Mouse (Mus musculus): ENCODE measurements around the gene Asic1.
A peak's percentile ranks its signal among the peaks of the same experiment; 100 is the strongest.
"Not testable (repeated sequence)": the region's sequence is repeated elsewhere in the genome, so short reads cannot be mapped to it uniquely, and the experiment has no call there.

Gene Asic1

GRCm38 (mm10) chr15:99723120-99723514, 52.9 kb downstream of the Asic1 start:
- DNase-seq (ENCODE audit: low read depth) = no peak

- peak; percentile 38 for DNase-seq (ENCODE audit: low read depth)
These were observed 53.5 kb downstream of the Asic1 start for GRCm38 (mm10) chr15:99723515-99724291.

DNA sequence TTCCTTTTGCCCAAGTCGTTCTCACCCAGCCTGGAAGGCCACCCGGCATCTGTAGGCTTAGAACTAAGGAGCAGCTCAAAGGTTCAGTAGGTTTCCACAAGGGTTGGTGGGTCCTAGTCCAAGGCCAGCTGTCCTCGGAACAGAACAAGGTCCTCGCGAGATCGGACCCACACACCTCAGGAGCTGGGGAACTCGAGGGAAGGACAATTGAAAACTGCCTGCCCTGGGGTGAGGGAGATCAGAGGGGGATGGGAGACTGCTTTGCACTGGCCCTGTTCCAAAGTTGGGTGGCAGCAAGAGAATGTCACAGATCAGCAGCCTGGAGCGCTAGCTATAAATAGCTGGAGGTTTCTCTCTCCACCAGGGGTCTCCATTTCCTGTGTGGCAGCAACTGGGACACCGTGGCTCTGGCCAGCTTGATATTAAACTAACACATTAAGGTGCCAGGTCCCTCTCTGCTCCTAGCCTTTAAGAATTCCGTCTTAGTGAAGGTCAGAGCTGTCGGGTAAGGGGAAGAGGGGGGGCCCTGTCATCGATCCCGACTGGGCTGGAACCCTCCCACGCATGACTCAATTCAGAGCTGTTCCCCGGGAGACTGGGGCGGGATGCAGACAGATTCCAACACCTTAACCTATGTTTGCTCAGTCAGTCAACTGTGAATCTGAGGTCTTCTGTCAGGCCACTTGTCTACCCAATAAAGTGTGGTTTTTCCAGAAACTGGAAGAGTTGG, 54.3 kb downstream of the Asic1 start:
- DNase-seq (ENCODE audit: low read depth) = peak; percentile 53

- peak; percentile 99 for DNase-seq (ENCODE audit: low read depth)
These were observed 55.4 kb downstream of the Asic1 start, which contains the start of gene Cox14 for GRCm38 (mm10) chr15:99725341-99726155. Gene Cox14 (plus strand): TSS chr15:99725618.

DNA sequence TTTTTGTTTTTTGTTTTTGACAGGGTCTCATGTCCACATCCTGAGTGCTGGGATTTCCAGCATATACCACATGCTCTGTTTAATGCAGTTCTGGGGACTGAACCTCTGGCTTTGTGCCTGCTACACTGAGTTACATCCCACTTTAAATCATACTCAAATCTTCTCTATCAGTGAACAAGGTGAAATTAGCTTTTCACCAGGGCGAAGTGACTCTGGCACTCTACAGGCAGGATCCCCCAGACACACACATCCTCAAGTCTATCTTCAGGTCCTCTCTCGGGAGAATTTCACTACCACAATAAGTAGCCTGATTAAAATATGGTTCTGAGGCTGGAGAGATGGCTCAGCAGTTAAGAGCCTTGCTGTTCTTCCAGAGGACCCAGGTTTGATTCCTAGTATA, 56.4 kb downstream of the Asic1 start:
- no peak for DNase-seq (ENCODE audit: low read depth)

DNA sequence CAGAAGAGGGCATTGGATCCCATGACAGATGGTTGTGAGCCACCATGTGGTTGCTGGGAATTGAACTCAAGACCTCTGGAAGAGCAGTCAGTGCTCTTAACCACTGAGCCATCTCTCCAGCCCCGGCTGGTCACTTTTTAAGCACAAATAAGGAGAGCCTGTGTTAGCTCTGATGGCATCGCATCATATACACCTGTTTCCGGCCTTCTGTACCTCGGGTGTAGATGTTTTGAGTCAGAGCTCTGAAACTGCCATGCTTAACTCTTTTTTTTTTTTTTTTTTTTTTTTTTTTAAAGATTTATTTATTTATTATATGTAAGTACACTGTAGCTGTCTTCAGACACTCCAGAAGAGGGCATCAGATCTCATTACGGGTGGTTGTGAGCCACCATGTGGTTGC, 56.9 kb downstream of the Asic1 start:
- DNase-seq (ENCODE audit: low read depth) = not testable (repeated sequence)

- no peak for DNase-seq (ENCODE audit: low read depth)
These were observed 57.4 kb downstream of the Asic1 start for GRCm38 (mm10) chr15:99727525-99727924.

- no peak for DNase-seq (ENCODE audit: low read depth)
These were observed 58.0 kb downstream of the Asic1 start for GRCm38 (mm10) chr15:99728211-99728610.

- no peak for DNase-seq (ENCODE audit: low read depth)
These were observed 59.1 kb downstream of the Asic1 start for GRCm38 (mm10) chr15:99729056-99729783.

DNA sequence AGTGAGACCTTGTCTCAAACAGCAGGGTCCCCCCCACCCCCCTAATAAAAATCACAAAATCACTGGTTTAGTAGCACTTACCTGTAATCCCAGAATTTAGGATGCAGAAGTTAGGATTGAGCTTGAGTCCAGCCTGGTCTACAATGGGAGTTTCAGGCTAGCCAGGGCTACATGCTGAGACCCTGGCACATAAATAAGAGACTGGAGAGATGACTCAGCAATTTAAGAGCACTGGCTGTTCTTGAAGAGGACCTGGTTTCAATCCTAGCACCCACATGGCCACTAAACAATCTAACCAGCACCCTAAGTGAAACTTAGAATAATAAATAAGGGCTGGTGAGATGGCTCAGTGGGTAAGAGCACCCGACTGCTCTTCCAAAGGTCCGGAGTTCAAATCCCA, 61.0 kb downstream of the Asic1 start:
- no peak for DNase-seq (ENCODE audit: low read depth)

GRCm38 (mm10) chr15:99731678-99732077, 61.5 kb downstream of the Asic1 start:
- DNase-seq (ENCODE audit: low read depth) = no peak

GRCm38 (mm10) chr15:99733186-99733585, 63.0 kb downstream of the Asic1 start:
- no peak for DNase-seq (ENCODE audit: low read depth)

GRCm38 (mm10) chr15:99735631-99736030, 65.5 kb downstream of the Asic1 start:
- DNase-seq (ENCODE audit: low read depth) = no peak

GRCm38 (mm10) chr15:99736675-99737074, 66.5 kb downstream of the Asic1 start:
- DNase-seq (ENCODE audit: low read depth) = no peak

DNA sequence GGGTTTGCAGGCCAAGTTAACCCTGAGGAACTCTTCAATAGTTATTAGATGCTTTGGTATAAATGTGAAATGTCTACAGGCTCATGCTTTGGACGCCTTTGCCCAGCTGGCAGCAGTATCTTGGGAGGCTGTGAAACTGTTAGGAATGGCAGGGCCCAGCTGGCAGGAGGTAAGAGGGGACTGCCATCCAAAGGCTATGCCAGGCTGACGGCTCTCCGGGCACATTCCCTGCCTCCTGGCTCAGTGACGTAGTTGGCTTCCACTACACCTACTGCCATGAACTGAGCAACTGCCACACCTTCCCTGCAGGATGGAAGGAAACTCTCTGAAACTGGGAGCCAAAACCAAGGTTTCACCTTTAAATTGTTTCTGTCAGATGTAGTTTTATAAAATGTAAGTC, 70.1 kb downstream of the Asic1 start:
- DNase-seq (ENCODE audit: low read depth) = no peak
